Comparison of ENCODE assay signal across 8 mouse cellular contexts in the genomic region with DNA sequence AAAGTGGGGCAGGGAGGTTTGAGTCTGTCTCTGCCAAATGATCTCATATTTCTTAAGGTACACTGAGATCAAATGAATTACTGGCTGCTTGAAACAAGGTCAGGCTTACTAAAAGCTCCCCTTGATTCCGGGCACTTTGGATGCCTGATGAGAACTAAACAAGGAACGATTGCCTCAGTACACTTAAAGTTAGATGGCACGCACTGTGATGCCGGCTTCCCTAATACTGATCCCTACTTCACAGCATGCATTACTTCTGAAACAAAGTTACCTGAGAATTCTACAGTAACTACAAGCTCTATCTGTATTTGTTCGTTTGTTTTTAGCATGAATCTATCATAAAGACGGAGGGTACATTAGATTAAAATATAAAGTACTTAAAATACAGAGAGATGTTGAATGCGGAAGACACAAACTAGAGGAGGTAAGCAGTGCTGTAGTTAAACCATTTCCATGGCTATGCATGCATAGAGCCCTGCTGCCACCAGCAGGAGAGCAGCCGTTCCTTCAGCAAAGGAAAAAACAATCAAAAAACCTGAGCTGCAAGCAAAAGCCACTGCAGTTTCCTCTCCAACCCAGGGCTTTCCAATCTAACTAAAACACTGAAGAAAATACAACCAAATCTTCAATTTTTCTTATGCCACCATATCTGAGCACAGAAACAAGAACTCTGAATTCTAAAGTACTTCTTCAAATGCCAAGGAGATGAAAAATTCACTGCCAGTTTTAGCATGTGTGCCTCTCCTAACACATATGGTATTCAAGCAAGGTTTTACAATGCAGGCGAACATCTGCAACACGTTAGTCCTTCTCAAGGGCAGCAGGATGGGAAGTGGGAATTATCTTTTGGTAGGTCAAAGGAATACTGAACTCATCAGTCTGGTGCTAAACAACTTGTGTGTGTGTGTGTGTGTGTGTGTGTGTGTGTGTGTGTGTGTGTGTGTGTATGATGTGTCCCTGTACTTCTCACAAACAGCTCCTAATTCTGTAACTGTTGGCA.
DNase-seq lines count a peak whose midpoint lies in the region; ATAC-seq and TF ChIP-seq lines count a peak whose summit lies in the region.

No protein-coding gene starts in this region.

- no peaks in the 10 kb centered on the region for H3K36me3 ChIP-seq in forebrain, embryonic 13.5 days (ENCODE audit: poor library complexity, severe bottlenecking)
- no peaks in the 10 kb centered on the region for H3K36me3 ChIP-seq in forebrain, embryonic 10.5 days (replicated peaks)
- no peaks in the 10 kb centered on the region for H3K36me3 ChIP-seq in C2C12 (ENCODE audit: control insufficient read depth, insufficient read depth)
- no peaks in the 10 kb centered on the region for H3K36me3 ChIP-seq in small intestine, adult 2 months (ENCODE audit: control insufficient read depth, insufficient read depth, low read length)

- no peak for DNase-seq in forebrain, embryonic 10.5 days (ENCODE audit: extremely low spot score, low spot score)
- peak; percentile 67 for DNase-seq in cerebellum, adult 9-10 months
- DNase-seq in heart, postnatal 4 days, result peak; percentile 40
- peak; percentile 43 to 63 for DNase-seq in layer of hippocampus, postnatal 10 days (ENCODE audit: low spot score in 2 of 2)
- peak; percentile 46 to 55 for DNase-seq in lung, postnatal 4 days

- no peak overlapping the region for H3K27ac ChIP-seq in forebrain, embryonic 13.5 days
- no peak overlapping the region for H3K27ac ChIP-seq in forebrain, embryonic 10.5 days
- no peak overlapping the region for H3K27ac ChIP-seq in small intestine, adult 2 months (ENCODE audit: insufficient read depth, low read depth, low read length)

- no peak overlapping the region for H3K4me2 ChIP-seq in forebrain, embryonic 13.5 days

- no peaks in the 10 kb centered on the region for H3K79me3 ChIP-seq in C2C12 (ENCODE audit: low read depth)

- ATAC-seq in forebrain, embryonic 13.5 days, result peak; percentile 89

- no peaks in the 10 kb centered on the region for H3K9me3 ChIP-seq in forebrain, embryonic 13.5 days (replicated peaks)
- no peaks in the 10 kb centered on the region for H3K9me3 ChIP-seq in forebrain, embryonic 10.5 days

- no peak for TF ChIP-seq POLR2A in small intestine, adult 2 months (IDR thresholded peaks at IDR 0.05; ENCODE audit: low read depth, low read length)

- no peak overlapping the region for H3ac ChIP-seq in C2C12 (ENCODE audit: control insufficient read depth, insufficient read length, low read depth)

- H3K79me2 ChIP-seq in C2C12 (ENCODE audit: control insufficient read depth, insufficient read depth), result no peaks in the 10 kb centered on the region

- no peak overlapping the region for H3K4me3 ChIP-seq in forebrain, embryonic 13.5 days
- no peak overlapping the region for H3K4me3 ChIP-seq in forebrain, embryonic 10.5 days
- no peak overlapping the region for H3K4me3 ChIP-seq in C2C12 (ENCODE audit: insufficient read depth, poor library complexity, severe bottlenecking)
- H3K4me3 ChIP-seq in small intestine, adult 2 months (ENCODE audit: low read depth, low read length), result no peak overlapping the region

- WGBS in forebrain, embryonic 13.5 days, result 69% methylated on average over 10 of the region's 10 CpGs
- WGBS in forebrain, embryonic 10.5 days, result 65% methylated on average over 10 of the region's 10 CpGs
- 72% methylated on average over 10 of the region's 10 CpGs for WGBS in small intestine, adult 2 months

- H3K9ac ChIP-seq in forebrain, embryonic 13.5 days, result no peak overlapping the region

- peak; percentile 26 for TF ChIP-seq CTCF in C2C12 (IDR thresholded peaks at IDR 0.05; ENCODE audit: control insufficient read depth, insufficient read depth, insufficient read length)
- peak; percentile 48; the same call in 1 of the 2 replicates for TF ChIP-seq CTCF in small intestine, adult 2 months (IDR thresholded peaks at IDR 0.05; ENCODE audit: extremely low read depth, insufficient read length, insufficient replicate concordance, low read depth, low read length)

- H3K27me3 ChIP-seq in forebrain, embryonic 13.5 days, result no peaks in the 10 kb centered on the region
- no peaks in the 10 kb centered on the region for H3K27me3 ChIP-seq in forebrain, embryonic 10.5 days (ENCODE audit: poor library complexity, severe bottlenecking)
- H3K27me3 ChIP-seq in C2C12 (ENCODE audit: control insufficient read depth, insufficient read depth, insufficient read length), result no peaks in the 10 kb centered on the region
- no peaks in the 10 kb centered on the region for H3K27me3 ChIP-seq in small intestine, adult 2 months (ENCODE audit: control insufficient read depth, insufficient read depth, low read length)

- no peaks in the 10 kb centered on the region for H3K4me1 ChIP-seq in forebrain, embryonic 13.5 days
- no peaks in the 10 kb centered on the region for H3K4me1 ChIP-seq in forebrain, embryonic 10.5 days
- H3K4me1 ChIP-seq in small intestine, adult 2 months (ENCODE audit: control insufficient read depth, insufficient read depth, insufficient read length, low read length), result no peaks in the 10 kb centered on the region

TF ChIP-seq in C2C12, 6 proteins besides CTCF, POLR2A, EP300 and RAD21:
- TF ChIP-seq MAX (IDR thresholded peaks at IDR 0.05) (no peak), MYOD1 (IDR thresholded peaks at IDR 0.05; ENCODE audit: control insufficient read depth, insufficient read length, low read depth) (no peak), USF1 (IDR thresholded peaks at IDR 0.05; ENCODE audit: low read depth) (no peak)
